Mouse (Mus musculus) forebrain, embryonic 14.5 days (tissue): ENCODE measurements at regions not wholly inside any gene's neighbourhood (a gene's known extent, or its start where the extent isn't known, plus 50 kb on each side); places are given as distances from the start of the nearest gene placed in this dataset.

ENCODE experiments used
- ATAC-seq: fragments of 200-750 bp; cut with Nextera tagmentation; 2 replicates; pipeline ENCODE4 v1.8.0; 2017; ENCODE audit warnings: mild to moderate bottlenecking, moderate library complexity
- DNase-seq: peaks from one replicate; pipeline ENCODE4 v3.0.0-alpha.2; 2015; ENCODE audit warnings: low spot score
- H3K27ac ChIP-seq: fragments of 300-500 bp; sonication (generic); 2 replicates; pipeline ENCODE4 v1.5.1; 2014; ENCODE audit warnings: low read depth, mild to moderate bottlenecking, control low read depth, low read length, moderate library complexity
- H3K27me3 ChIP-seq: fragments of 300-500 bp; sonication (generic); replicated peaks from 2 replicates; pipeline ENCODE4 v1.6.1; 2014; ENCODE audit warnings: low read length, control low read depth, mixed read lengths; ENCODE audit not compliant: control insufficient read depth, insufficient read depth
- H3K36me3 ChIP-seq: fragments of 300-500 bp; sonication (generic); 2 replicates; pipeline ENCODE4 v1.6.1; 2014; ENCODE audit warnings: low read length, control low read depth; ENCODE audit not compliant: control insufficient read depth, insufficient read depth
- H3K4me1 ChIP-seq: fragments of 300-500 bp; sonication (generic); 2 replicates; pipeline ENCODE4 v1.6.1; 2014; ENCODE audit warnings: antibody characterized with exemption, low read length, control low read depth; ENCODE audit not compliant: control insufficient read depth, insufficient read depth
- H3K4me2 ChIP-seq: fragments of 300-500 bp; sonication (generic); 2 replicates; pipeline ENCODE4 v1.6.1; 2014; ENCODE audit warnings: mild to moderate bottlenecking, control low read depth, low read length
- H3K4me3 ChIP-seq: fragments of 300-500 bp; sonication (generic); 2 replicates; pipeline ENCODE4 v1.5.1; 2014; ENCODE audit warnings: low read depth, low read length, control low read depth
- H3K9ac ChIP-seq: fragments of 300-500 bp; sonication (generic); 2 replicates; pipeline ENCODE4 v1.6.1; 2014; ENCODE audit warnings: mild to moderate bottlenecking, low read length, control low read depth, moderate library complexity
- H3K9me3 ChIP-seq: fragments of 300-500 bp; sonication (generic); replicated peaks from 2 replicates; pipeline ENCODE4 v1.6.1; 2016; ENCODE audit warnings: low read length, control low read depth, mixed read lengths; ENCODE audit not compliant: control insufficient read depth
- WGBS: fragments of 180-500 bp; shearing (Covaris S2); extraction: QIAGEN DNeasy Blood & Tissue Kit; methylation state at CpG from one replicate; pipeline ENCODE4 v1.1.7; 2014; 5-methylcytosine and 5-hydroxymethylcytosine counted together

DNA sequence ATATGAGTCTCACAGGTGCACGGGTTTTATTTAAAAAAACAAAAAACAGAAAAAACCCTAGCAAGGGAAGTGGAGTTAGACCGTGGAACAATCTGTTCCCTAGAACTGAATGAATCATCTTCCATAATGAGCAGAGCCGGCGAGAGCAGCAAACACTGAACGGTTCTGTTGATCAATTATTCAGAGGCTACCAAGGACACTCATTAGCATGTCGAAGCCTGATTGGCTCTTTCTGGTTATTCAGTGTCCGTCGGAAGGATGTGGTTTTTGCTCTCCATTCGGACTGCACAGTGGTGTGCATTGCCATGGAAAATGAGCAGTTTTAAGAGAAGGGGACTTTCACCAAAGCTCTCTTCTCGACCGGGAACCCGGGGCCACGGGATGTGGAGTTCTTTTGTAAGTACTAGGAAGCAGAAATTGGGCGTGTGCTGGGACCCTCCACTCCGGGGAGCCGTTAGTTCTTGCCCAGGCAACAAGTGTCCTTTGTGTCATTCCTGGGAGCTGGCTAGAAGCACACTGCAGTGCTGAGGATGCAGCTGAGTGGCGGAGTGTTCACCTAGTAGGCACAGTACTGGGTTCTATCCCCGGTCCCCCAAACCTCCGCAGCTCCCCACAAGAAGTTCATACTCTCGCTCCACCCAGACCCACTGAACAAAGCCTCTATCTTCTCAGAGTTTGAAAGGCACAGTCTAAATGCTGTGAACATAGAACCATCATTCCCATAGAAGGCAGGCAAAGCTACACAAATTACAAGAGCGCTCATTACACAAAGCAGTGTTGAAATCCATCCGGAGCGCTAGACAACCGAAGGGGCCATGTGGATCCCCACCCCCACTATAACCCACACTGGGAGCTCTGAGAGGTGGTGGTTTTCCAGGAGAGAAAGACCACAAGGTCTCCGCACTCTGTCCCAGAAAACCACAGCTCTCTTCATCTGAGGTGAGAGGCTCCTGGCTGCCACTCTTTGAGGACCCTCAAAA is 83.9 kb upstream of the Zfp366 start:
- peak overlapping the region; percentile 25; the same call in 1 of the 2 replicates for H3K9ac ChIP-seq
- ATAC-seq = peak; percentile 89
- H3K4me3 ChIP-seq = peak overlapping the region; percentile 6; the same call in 1 of the 2 replicates

DNA sequence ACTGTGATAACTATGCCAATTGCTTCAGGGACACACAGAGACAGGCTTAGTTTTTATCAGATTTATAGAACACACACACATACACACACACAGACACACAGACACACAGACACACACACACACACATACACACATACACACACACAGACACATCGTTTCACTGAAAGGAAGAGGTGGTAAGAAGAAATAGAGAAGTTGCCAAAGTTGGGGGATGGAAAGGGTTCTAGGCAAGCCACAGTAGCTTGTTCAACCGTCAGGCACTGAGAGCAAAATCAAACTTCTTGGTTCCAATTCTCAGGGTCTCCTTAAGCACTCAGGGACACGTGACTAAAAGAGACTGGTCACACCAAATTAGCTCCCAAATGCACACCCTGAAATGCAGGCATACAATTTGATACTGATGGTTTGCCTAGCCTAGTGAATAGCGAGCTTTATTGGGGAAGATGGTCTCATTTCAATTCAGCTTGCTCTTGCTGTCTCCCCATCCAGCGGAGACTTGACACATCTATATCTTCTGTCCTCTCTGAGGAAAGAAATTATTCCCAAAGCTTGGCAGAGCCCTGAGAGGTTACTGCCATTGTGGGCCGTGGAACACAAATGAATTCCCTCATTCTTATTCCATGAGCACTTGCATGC is 84.7 kb upstream of the Zfp366 start:
- peak overlapping the region; percentile 45 for H3K4me2 ChIP-seq
- no peaks in the 10 kb centered on the region for H3K9me3 ChIP-seq
- DNase-seq (peak; percentile 36), ATAC-seq (peak; percentile 35; the same call in 1 of the 2 replicates)
- H3K9ac ChIP-seq = no peak overlapping the region
- H3K4me3 ChIP-seq = peak overlapping the region; percentile 6; the same call in 1 of the 2 replicates
- WGBS = 36% methylated on average over 6 of the region's 6 CpGs
- H3K36me3 ChIP-seq = no peaks in the 10 kb centered on the region
- H3K27ac ChIP-seq = peak overlapping the region; percentile 66; the same call in 1 of the 2 replicates
- H3K4me1 ChIP-seq = no peaks in the 10 kb centered on the region
- no peaks in the 10 kb centered on the region for H3K27me3 ChIP-seq

More for the DNA sequence above, 83.9 kb upstream of the Zfp366 start:
- Histone ChIP-seq H3K36me3 (no peaks in the 10 kb centered on the region), H3K27me3 (no peaks in the 10 kb centered on the region), H3K4me1 (no peaks in the 10 kb centered on the region), H3K9me3 (no peaks in the 10 kb centered on the region), H3K27ac (peak overlapping the region; percentile 66; the same call in 1 of the 2 replicates), H3K4me2 (peak overlapping the region; percentile 45)
- 29% methylated on average over 25 of the region's 25 CpGs for WGBS
- peak; percentile 79 for DNase-seq

DNA sequence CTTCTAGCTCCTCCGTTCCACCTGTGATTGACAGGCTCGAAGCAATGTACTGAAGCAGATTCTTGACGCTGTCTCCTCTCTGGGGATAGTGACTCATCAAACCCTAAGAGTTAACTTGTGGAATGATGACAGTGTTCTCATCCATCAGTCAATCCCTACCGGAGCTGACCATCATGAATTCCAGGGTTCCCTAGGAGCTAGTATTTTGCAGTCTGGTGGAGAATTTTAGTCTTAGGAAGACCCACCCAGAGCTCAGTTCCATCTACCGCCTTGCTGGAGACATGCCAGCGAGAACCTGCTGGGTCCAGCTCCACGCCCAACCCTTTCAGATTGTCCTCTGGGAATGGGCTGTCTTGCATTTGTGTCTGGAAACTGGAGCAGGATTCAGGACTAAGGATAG is 85.4 kb upstream of the Zfp366 start:
- Histone ChIP-seq H3K9me3 (no peaks in the 10 kb centered on the region), H3K4me3 (no peak overlapping the region), H3K36me3 (no peaks in the 10 kb centered on the region), H3K9ac (no peak overlapping the region), H3K4me2 (no peak overlapping the region), H3K27ac (no peak overlapping the region), H3K4me1 (no peaks in the 10 kb centered on the region), H3K27me3 (no peaks in the 10 kb centered on the region)
- DNase-seq = no peak
- 88% methylated on average over 7 of the region's 7 CpGs for WGBS
- ATAC-seq = no peak

DNA sequence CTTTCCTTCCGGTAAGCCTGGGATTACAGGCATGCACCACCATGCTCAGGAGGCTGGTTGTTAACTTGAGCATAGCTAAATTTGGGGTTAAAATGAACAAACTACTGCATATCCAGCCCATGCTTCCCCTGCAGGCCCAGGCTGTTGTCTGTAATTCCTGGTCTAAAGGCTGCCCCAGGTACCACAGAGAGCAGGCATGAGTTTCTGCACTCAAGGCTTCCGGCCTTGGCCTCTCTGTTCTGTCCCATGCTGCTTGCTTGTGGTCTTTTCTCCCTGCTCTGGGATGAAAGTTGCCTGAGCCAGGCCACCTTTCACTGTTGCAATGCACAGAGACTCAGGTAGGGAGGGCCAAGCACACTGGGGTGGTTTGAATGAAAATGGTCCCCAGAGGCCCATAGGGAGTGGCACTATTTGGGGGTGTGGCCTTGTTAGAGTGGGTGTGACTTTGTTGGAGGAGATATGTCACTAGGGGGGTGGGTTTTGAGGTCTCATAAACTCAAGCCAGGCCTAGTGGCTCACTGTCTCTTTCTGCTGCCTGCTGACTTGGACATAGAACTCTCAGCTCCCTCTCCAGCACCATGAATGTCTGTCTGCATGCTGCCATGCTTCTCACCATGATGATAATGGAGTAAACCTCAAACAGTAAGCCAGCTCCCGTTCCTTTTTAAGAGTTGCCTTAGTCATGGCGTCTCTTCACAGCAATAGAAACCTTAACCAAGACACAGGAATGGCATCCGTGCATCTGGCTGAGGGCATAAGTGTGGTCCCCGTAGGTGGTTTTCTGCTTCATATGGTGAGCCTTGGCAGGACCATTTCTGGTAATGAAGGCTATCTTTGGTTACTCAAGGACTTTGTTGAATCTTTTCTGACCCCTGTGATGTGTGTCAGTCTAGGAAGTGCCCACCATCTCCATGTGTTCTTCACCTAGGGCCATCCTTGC is 86.7 kb upstream of the Zfp366 start:
- no peak for DNase-seq

DNA sequence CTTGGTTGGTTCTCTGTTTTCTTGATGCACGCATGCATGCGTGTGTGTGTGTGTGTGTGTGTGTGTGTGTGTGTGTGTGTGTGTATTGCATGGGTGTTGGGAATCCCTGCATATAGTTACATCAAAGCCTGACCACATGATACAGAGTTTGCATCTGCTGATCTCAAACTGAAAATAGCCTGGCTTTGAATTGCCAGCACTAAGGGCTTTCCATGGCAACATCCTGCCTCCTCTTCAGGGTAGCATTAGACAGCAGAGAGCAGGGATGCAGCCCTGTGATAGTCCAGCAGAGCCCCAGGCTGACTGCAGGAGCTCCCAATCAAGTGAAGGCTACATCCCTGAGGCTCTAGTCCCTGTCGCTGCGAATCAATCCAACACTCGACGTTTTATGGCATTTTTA is 87.8 kb upstream of the Zfp366 start:
- DNase-seq = no peak
- Histone ChIP-seq H3K4me3 (no peak overlapping the region), H3K36me3 (no peaks in the 10 kb centered on the region), H3K9ac (no peak overlapping the region), H3K4me1 (peaks cover 15% of the 10 kb centered on the region), H3K9me3 (no peaks in the 10 kb centered on the region), H3K27ac (no peak overlapping the region), H3K27me3 (no peaks in the 10 kb centered on the region), H3K4me2 (no peak overlapping the region)
- no peak for ATAC-seq
- WGBS = 93% methylated on average over 6 of the region's 6 CpGs

More for the DNA sequence above, 86.7 kb upstream of the Zfp366 start:
- WGBS = 97% methylated on average over 6 of the region's 6 CpGs
- Histone ChIP-seq H3K9me3 (no peaks in the 10 kb centered on the region), H3K4me2 (no peak overlapping the region), H3K9ac (no peak overlapping the region), H3K27ac (no peak overlapping the region), H3K27me3 (no peaks in the 10 kb centered on the region), H3K4me3 (no peak overlapping the region), H3K4me1 (peaks cover 8% of the 10 kb centered on the region; the same call in 1 of the 2 replicates), H3K36me3 (no peaks in the 10 kb centered on the region)
- ATAC-seq = no peak

- peaks cover 15% of the 10 kb centered on the region for H3K4me1 ChIP-seq
- H3K36me3 ChIP-seq = no peaks in the 10 kb centered on the region
- ATAC-seq (no peak), DNase-seq (no peak)
- H3K9me3 ChIP-seq = no peaks in the 10 kb centered on the region
- H3K4me2 ChIP-seq = no peak overlapping the region
- H3K27me3 ChIP-seq = no peaks in the 10 kb centered on the region
- 95% methylated on average over 5 of the region's 5 CpGs for WGBS
- H3K9ac ChIP-seq = no peak overlapping the region
- H3K4me3 ChIP-seq = no peak overlapping the region
- no peak overlapping the region for H3K27ac ChIP-seq
Measured at GRCm38 (mm10) chr13:99095006-99095405, 89.6 kb upstream of the Zfp366 start.

DNA sequence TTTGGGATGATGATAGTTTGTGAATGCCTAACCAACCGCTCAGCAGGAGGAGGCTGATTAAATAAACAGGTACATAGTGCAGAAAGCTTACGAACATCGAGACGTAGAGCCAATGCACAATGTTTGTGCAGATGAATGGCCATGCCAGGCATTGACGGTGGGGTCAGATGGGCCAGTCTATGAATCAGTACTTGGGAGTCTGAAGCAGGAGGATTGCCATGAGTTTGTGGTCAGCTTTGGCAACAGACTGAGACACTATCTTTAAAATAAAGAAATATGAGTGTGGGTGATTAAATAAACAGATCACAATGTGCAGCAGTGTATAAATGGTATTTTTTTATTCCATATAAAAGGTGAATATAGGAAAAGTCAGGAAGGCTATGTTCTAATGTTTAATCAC is 90.4 kb upstream of the Zfp366 start:
- DNase-seq (no peak), ATAC-seq (no peak)
- no peaks in the 10 kb centered on the region for H3K36me3 ChIP-seq
- H3K4me3 ChIP-seq = no peak overlapping the region
- H3K4me1 ChIP-seq = peaks cover 15% of the 10 kb centered on the region
- WGBS = 69% methylated on average over 5 of the region's 5 CpGs
- H3K27ac ChIP-seq = no peak overlapping the region
- H3K9me3 ChIP-seq = no peaks in the 10 kb centered on the region
- H3K4me2 ChIP-seq = no peak overlapping the region
- H3K27me3 ChIP-seq = no peaks in the 10 kb centered on the region
- H3K9ac ChIP-seq = no peak overlapping the region

DNA sequence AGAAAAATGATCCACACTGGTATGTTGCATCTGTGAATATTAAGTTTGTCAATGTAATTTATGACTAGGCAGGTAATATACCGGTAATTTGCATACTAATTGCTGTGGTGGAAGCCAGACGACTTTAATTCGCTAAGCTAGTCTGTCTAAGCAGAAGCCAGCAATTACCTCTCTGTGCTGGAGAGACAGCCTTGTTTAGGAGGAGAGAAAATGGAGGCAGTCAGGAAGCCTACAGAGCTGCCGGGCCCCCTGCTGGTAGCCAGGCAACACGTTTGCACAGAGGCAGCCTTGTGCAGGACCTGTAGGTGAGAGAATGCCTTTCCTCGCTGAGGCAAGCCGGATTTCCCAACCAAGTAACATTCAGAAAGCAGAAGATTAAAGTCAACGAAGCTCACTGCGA is 91.4 kb upstream of the Zfp366 start:
- WGBS = 1% methylated on average over 9 of the region's 9 CpGs
- Histone ChIP-seq H3K4me1 (peaks cover 15% of the 10 kb centered on the region), H3K9ac (no peak overlapping the region; the same call in 1 of the 2 replicates), H3K27me3 (no peaks in the 10 kb centered on the region), H3K27ac (no peak overlapping the region), H3K36me3 (no peaks in the 10 kb centered on the region), H3K9me3 (no peaks in the 10 kb centered on the region), H3K4me2 (peak overlapping the region; percentile 16), H3K4me3 (no peak overlapping the region)
- peak; percentile 93 for DNase-seq
- peak; percentile 98 for ATAC-seq
